Mouse (Mus musculus): ENCODE results near the gene Gm5105. TPM values are rescaled to one million over a fixed set of nuclear protein-coding genes. Genes with fewer than 3 reads are reported as not detected.

The Gm5105 gene
- 0.15 and 0.19 TPM in 2 replicates for polyA plus RNA-seq (2012; rRNA removed; ENCODE audit: low replicate concordance)

DNA sequence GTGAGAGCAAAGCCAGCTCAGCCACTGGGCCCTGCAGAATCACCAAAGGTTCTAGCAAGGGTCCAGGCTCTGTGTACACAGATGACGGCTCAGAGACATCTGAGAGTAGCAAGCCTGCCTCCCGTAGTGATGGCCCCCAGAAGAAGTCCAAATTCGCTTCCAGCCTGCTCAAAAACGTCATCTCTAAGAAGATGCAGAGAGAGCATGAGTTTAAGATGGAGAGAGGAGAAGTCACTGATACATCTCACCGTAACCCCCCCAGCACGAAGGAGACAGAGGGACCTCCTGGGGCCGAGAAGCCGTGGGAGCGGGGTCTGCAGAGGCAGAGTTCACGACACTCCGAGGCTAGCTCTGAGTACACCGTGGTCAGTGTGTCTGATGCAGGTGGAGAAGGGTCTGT, at the start of gene Gm5105:
Gene Gm5105 (minus strand): TSS at position 101 of the 400 bp plus-strand sequence.

DNA sequence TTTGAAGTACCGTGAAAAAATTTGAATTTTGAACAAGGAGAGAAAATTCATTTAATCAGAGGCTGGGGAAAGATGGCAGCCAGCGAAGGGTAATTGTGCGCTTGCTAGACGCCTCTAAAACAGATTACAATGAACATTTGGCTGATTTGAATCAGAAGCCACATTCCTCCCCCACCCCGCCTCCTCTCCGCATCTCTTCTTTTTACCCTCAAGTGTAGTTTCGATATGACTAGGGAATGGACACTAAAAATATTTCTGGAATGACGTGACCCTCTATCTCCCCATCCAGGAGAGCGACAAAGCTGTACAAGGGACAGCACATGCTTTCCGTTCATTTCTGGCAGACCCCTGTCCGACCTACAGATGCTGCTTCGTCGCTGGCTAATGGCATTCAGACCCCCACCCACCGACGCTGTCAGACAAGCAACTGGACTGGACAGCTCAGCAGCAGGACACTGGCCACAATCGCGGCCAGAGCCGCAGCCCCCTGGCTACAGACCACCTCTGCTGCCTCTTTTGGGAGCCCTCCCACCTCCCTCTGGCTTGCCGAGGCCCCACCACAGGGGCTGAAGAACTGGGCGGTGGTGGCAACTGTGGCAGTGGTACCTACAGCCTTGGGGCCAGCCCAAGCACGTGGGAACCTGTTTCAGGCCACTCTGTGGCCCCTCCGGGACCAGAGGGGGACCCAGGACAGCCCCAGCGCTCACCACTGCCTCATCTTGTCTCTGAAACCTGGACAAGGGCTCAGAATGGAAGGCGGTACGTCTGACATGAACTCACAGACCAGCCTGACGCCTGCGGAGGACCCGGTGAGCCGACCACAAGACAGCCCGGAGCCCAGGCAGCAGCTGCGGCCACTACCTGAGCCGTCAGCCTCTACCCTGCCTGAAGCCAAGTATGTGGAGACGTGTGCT, 2.2 kb downstream of the Gm5105 start, which contains the start of gene 1110002E22Rik:
Gene 1110002E22Rik (plus strand): TSS at position 321 of the 914 bp plus-strand sequence.

Other genes starting within 250 kb of the Gm5105 start
- 295 and 310 TPM in 2 replicates for gene H2afz, start 202.9 kb downstream of the Gm5105 start, polyA plus RNA-seq (2012; rRNA removed; ENCODE audit: low replicate concordance)
- gene Dnajb14, start 199.7 kb downstream of the Gm5105 start, polyA plus RNA-seq (2012; rRNA removed; ENCODE audit: low replicate concordance): 0.72 and 0.95 TPM in 2 replicates
- 5.6 and 5.9 TPM in 2 replicates for gene Lamtor3, start 148.9 kb downstream of the Gm5105 start, polyA plus RNA-seq (2012; rRNA removed; ENCODE audit: low replicate concordance)
- 4.7 and 9.3 TPM in 2 replicates for gene Dapp1, start 85.8 kb downstream of the Gm5105 start, polyA plus RNA-seq (2012; rRNA removed; ENCODE audit: low replicate concordance)
- gene 1110002E22Rik, start 2.3 kb downstream of the Gm5105 start, polyA plus RNA-seq (2012; rRNA removed; ENCODE audit: low replicate concordance): not detected in 2 replicates
- 0.06 and 0.47 TPM in 2 replicates for gene Trmt10a, start 76.1 kb upstream of the Gm5105 start, polyA plus RNA-seq (2012; rRNA removed; ENCODE audit: low replicate concordance)
- gene Mttp, start 77.6 kb upstream of the Gm5105 start, polyA plus RNA-seq (2012; rRNA removed; ENCODE audit: low replicate concordance): 78.2 and 79.6 TPM in 2 replicates
- not detected in 2 replicates for gene 4930579F01Rik, start 126.4 kb upstream of the Gm5105 start, polyA plus RNA-seq (2012; rRNA removed; ENCODE audit: low replicate concordance)
- gene Adh7, start 150.4 kb upstream of the Gm5105 start, polyA plus RNA-seq (2012; rRNA removed; ENCODE audit: low replicate concordance): 0.21 and 0.28 TPM in 2 replicates
- gene Adh1, start 193.6 kb upstream of the Gm5105 start, polyA plus RNA-seq (2012; rRNA removed; ENCODE audit: low replicate concordance): 308 and 385 TPM in 2 replicates
- gene Adh6a, start 245.9 kb upstream of the Gm5105 start, polyA plus RNA-seq (2012; rRNA removed; ENCODE audit: low replicate concordance): 93.2 and 104 TPM in 2 replicates